Mouse (Mus musculus): ENCODE results near the gene Cpt1a.

The Cpt1a gene

GRCm38 (mm10) chr19:3322261-3322969, at the start of gene Cpt1a:
TSS of gene Cpt1a (plus strand) at chr19:3322334.
- peak; percentile 75 for DNase-seq

GRCm38 (mm10) chr19:3273331-3273730, 48.8 kb upstream of the Cpt1a start:
- no peak for DNase-seq

GRCm38 (mm10) chr19:3275744-3276365, 46.3 kb upstream of the Cpt1a start:
- DNase-seq = no peak

GRCm38 (mm10) chr19:3281886-3282285, 40.2 kb upstream of the Cpt1a start:
- no peak for DNase-seq

GRCm38 (mm10) chr19:3282572-3283467, 39.3 kb upstream of the Cpt1a start, which contains the start of the genes Mrpl21 and Ighmbp2:
TSS of gene Mrpl21 (plus strand) at chr19:3282901.
TSS of gene Ighmbp2 (minus strand) at chr19:3283017.
- DNase-seq = peak; percentile 90

- no peak for DNase-seq
Measured at GRCm38 (mm10) chr19:3289006-3289405, 33.1 kb upstream of the Cpt1a start.

GRCm38 (mm10) chr19:3292028-3292427, 30.1 kb upstream of the Cpt1a start:
- peak; percentile 72 for DNase-seq

GRCm38 (mm10) chr19:3292993-3293392, 29.1 kb upstream of the Cpt1a start:
- DNase-seq = no peak

GRCm38 (mm10) chr19:3295245-3295644, 26.9 kb upstream of the Cpt1a start:
- no peak for DNase-seq

GRCm38 (mm10) chr19:3297034-3297433, 25.1 kb upstream of the Cpt1a start:
- DNase-seq = no peak

GRCm38 (mm10) chr19:3297775-3298174, 24.4 kb upstream of the Cpt1a start:
- no peak for DNase-seq

GRCm38 (mm10) chr19:3304017-3304416, 18.1 kb upstream of the Cpt1a start:
- no peak for DNase-seq

GRCm38 (mm10) chr19:3307175-3307949, 14.8 kb upstream of the Cpt1a start:
- no peak for DNase-seq

GRCm38 (mm10) chr19:3319341-3319740, 2.8 kb upstream of the Cpt1a start:
- DNase-seq = no peak

- DNase-seq = no peak
Measured at GRCm38 (mm10) chr19:3320086-3320485, 2.0 kb upstream of the Cpt1a start.

- peak; percentile 35 for DNase-seq
Measured at GRCm38 (mm10) chr19:3320801-3321200, 1.3 kb upstream of the Cpt1a start.

- peak; percentile 91 for DNase-seq
Measured at GRCm38 (mm10) chr19:3321617-3322016, 517 bp upstream of the Cpt1a start.

GRCm38 (mm10) chr19:3323201-3323621, 1.1 kb downstream of the Cpt1a start:
- peak; percentile 92 for DNase-seq

- DNase-seq = peak; percentile 87
Measured at GRCm38 (mm10) chr19:3323753-3324270, 1.7 kb downstream of the Cpt1a start.

GRCm38 (mm10) chr19:3324271-3324811, 2.2 kb downstream of the Cpt1a start:
- DNase-seq = peak; percentile 34

GRCm38 (mm10) chr19:3324931-3325711, 3.0 kb downstream of the Cpt1a start:
- peak; percentile 97 for DNase-seq
